Mouse (Mus musculus): Measurements from ENCODE around the gene Cdh19. TPM values are rescaled to one million over a fixed set of nuclear protein-coding genes. Genes with fewer than 3 reads are reported as not detected.
A peak's percentile ranks its signal among the peaks of the same experiment; 100 is the strongest.

Gene Cdh19
- 0.10 and 0.36 TPM in 2 replicates for polyA plus RNA-seq (2015; fragmentation: Nextera tagmentation; extraction: Ambion mirVana)

DNA sequence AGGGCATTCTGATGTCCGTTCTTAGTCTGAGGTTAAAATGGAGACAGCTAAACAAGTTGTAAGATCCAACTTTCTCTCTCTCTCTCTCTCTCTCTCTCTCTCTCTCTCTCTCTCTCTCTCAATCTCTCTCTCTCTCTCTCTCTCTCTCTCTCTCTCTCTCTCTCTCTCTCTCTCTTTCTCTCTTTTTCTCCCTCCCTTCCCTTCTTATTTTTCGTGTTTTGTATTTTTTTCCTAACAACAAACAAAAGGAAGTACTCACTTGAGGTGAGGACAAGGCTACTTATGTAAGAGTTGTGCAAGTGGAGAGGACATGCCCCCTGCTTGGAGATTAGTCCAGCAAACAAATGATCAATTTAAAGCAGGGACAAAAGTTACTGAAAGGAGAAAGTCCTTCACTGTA, at the start of gene Cdh19:
Gene Cdh19 (minus strand): TSS at position 101 of the 400 bp plus-strand sequence.
- 5% methylated on average over 2 of the region's 2 CpGs for WGBS
- Histone ChIP-seq H3K36me3 (ENCODE audit: control insufficient read depth, insufficient read depth) (no peaks in the 10 kb centered on the region), H3K4me3 (replicated peaks; ENCODE audit: low read length) (no peak within 1 kb of the TSS), H3K9ac (replicated peaks; ENCODE audit: low read depth, low read length) (no peak within 1 kb of the TSS), H3K27me3 (replicated peaks; ENCODE audit: control insufficient read depth, insufficient read depth, low read length) (no peaks in the 10 kb centered on the region), H3K4me1 (replicated peaks; ENCODE audit: control insufficient read depth, insufficient read depth, low read length) (no peaks in the 10 kb centered on the region), H3K4me2 (ENCODE audit: low read length) (no peak within 1 kb of the TSS), H3K27ac (ENCODE audit: low read length) (no peak within 1 kb of the TSS), H3K9me3 (ENCODE audit: control insufficient read depth, low read length) (no peaks in the 10 kb centered on the region)
- ATAC-seq: no peak

DNA sequence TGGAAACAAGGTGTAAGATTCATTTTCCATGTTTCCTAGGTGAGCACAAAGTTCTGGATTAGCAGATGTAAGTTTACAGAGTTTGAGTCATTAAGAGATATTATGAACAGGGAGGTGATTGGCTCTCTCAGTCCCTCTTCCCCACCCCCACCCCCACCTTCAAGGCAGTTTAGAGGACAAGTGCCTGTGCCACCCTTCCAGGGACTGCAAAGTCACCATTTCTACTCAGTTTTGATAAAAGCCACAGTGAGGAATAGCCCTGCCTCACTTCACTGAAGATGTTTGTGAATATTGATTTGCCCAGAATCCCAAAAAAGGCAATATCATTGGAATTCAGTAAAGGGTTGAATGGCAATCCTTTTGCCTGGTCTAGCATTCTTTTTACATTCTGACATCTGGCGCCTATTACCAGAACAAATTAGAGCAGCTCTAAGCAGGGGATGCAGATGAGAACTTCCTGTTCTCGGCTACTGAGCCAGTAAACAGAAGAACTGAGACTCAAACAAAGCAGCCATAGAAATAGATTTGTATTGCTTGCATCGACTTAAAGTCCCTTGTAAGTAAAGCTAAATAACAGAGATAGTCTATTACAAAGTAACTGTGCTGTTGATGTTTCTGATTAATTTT, 43.2 kb upstream of the Cdh19 start:
- Histone ChIP-seq H3K4me3 (replicated peaks; ENCODE audit: low read length) (no peak overlapping the region), H3K27ac (ENCODE audit: low read length) (no peak overlapping the region), H3K4me1 (replicated peaks; ENCODE audit: control insufficient read depth, insufficient read depth, low read length) (no peaks in the 10 kb centered on the region), H3K9me3 (ENCODE audit: control insufficient read depth, low read length) (no peaks in the 10 kb centered on the region), H3K4me2 (ENCODE audit: low read length) (no peak overlapping the region), H3K36me3 (ENCODE audit: control insufficient read depth, insufficient read depth) (no peaks in the 10 kb centered on the region), H3K9ac (replicated peaks; ENCODE audit: low read depth, low read length) (no peak overlapping the region), H3K27me3 (replicated peaks; ENCODE audit: control insufficient read depth, insufficient read depth, low read length) (no peaks in the 10 kb centered on the region)
- ATAC-seq: no peak
- WGBS: 12% methylated on average over 3 of the region's 3 CpGs

DNA sequence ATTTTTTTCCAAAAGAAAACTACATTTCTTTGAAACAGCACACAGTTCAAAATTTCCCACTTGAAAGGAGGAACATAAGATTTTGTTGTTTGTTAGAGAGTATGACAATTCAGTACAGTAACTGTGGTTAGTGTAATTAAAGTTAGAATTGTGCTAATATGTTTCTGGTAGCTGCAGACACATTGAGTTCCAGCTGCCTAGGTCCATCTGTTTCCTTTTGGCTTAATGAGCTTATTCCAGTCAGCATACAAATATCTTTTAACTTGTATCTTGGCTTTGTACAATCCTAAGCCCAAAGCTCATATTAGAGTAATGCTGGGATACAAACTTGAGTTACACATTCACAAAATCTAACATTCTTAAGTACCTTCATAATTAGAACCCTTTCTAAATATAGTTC, 40.3 kb upstream of the Cdh19 start:
- no peaks in the 10 kb centered on the region for H3K27me3 ChIP-seq (replicated peaks; ENCODE audit: control insufficient read depth, insufficient read depth, low read length)
- no peak overlapping the region for H3K9ac ChIP-seq (replicated peaks; ENCODE audit: low read depth, low read length)
- no peak overlapping the region for H3K4me2 ChIP-seq (ENCODE audit: low read length)
- no peaks in the 10 kb centered on the region for H3K4me1 ChIP-seq (replicated peaks; ENCODE audit: control insufficient read depth, insufficient read depth, low read length)
- peak; percentile 58 for ATAC-seq
- H3K4me3 ChIP-seq (replicated peaks; ENCODE audit: low read length): no peak overlapping the region
- no peaks in the 10 kb centered on the region for H3K9me3 ChIP-seq (ENCODE audit: control insufficient read depth, low read length)
- no peaks in the 10 kb centered on the region for H3K36me3 ChIP-seq (ENCODE audit: control insufficient read depth, insufficient read depth)
- no peak overlapping the region for H3K27ac ChIP-seq (ENCODE audit: low read length)

DNA sequence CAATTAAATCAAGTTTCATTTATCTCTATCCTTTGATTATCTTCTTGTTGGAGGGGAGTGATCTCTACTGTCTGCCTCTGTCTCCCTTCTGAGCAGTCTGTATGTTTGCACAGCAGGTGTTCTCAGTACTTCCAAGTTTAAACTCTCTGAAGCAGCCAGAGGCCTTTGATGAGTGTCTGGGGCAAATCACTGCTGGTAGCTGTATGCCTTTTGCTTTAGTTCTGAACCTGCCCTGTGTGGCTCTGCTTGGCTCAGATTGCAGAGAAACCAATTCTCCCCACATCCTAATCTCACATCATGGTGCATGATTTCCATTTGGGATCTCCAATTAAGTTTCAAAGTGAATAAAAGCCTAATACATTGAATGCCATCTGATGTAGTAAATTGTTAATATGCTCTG, 12.4 kb upstream of the Cdh19 start:
- Histone ChIP-seq H3K4me3 (replicated peaks; ENCODE audit: low read length) (no peak overlapping the region), H3K36me3 (ENCODE audit: control insufficient read depth, insufficient read depth) (no peaks in the 10 kb centered on the region), H3K27ac (ENCODE audit: low read length) (no peak overlapping the region), H3K27me3 (replicated peaks; ENCODE audit: control insufficient read depth, insufficient read depth, low read length) (no peaks in the 10 kb centered on the region), H3K4me1 (replicated peaks; ENCODE audit: control insufficient read depth, insufficient read depth, low read length) (no peaks in the 10 kb centered on the region), H3K9ac (replicated peaks; ENCODE audit: low read depth, low read length) (no peak overlapping the region), H3K9me3 (ENCODE audit: control insufficient read depth, low read length) (no peaks in the 10 kb centered on the region), H3K4me2 (ENCODE audit: low read length) (no peak overlapping the region)
- ATAC-seq: no peak

DNA sequence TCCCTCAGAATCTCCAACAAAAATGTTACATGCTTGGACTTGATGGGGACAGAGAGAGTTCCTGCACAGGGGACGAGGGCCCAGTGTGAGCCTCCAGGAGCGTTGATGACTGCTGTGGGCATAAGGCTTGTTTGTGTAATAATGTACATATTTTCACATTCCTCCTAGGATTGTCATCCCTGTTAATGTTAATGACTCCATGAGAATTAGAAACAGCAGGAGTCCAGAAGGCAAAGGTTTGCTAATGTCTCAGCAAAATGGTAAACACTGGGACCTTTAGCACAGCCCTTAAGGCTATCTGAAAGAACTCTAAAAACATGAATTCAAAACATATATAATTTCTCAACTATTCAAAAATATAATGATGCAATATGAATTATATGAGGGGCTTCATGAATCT, 8.2 kb downstream of the Cdh19 start:
- no peak for ATAC-seq
- Histone ChIP-seq H3K9me3 (ENCODE audit: control insufficient read depth, low read length) (no peaks in the 10 kb centered on the region), H3K4me2 (ENCODE audit: low read length) (no peak overlapping the region), H3K9ac (replicated peaks; ENCODE audit: low read depth, low read length) (no peak overlapping the region), H3K4me1 (replicated peaks; ENCODE audit: control insufficient read depth, insufficient read depth, low read length) (no peaks in the 10 kb centered on the region), H3K27me3 (replicated peaks; ENCODE audit: control insufficient read depth, insufficient read depth, low read length) (no peaks in the 10 kb centered on the region), H3K27ac (ENCODE audit: low read length) (no peak overlapping the region), H3K36me3 (ENCODE audit: control insufficient read depth, insufficient read depth) (no peaks in the 10 kb centered on the region), H3K4me3 (replicated peaks; ENCODE audit: low read length) (no peak overlapping the region)
- WGBS: 81% methylated on average over 2 of the region's 2 CpGs

DNA sequence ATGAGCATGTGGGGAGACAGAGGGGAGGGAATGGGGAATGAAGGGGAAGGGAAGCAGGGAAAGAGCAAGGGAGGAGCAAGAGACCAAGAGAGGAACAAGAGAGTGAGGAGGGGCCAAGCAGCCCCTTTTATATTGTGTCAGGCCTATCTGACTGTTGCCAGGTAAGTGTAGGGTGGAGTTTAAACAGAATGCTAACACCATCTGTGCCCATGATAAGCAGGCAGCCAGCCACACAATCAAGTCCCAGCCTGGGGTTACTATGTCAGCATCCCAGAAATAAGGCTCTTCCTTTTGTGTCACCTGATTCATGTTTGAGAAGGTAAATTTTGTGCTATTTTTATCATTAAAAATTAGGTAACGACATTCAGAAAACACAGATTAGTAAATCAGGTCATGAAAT, 67.6 kb downstream of the Cdh19 start:
- Histone ChIP-seq H3K9me3 (ENCODE audit: control insufficient read depth, low read length) (no peaks in the 10 kb centered on the region), H3K9ac (replicated peaks; ENCODE audit: low read depth, low read length) (no peak overlapping the region), H3K36me3 (ENCODE audit: control insufficient read depth, insufficient read depth) (no peaks in the 10 kb centered on the region), H3K4me2 (ENCODE audit: low read length) (no peak overlapping the region), H3K27ac (ENCODE audit: low read length) (no peak overlapping the region), H3K4me3 (replicated peaks; ENCODE audit: low read length) (no peak overlapping the region), H3K4me1 (replicated peaks; ENCODE audit: control insufficient read depth, insufficient read depth, low read length) (no peaks in the 10 kb centered on the region), H3K27me3 (replicated peaks; ENCODE audit: control insufficient read depth, insufficient read depth, low read length) (no peaks in the 10 kb centered on the region)
- ATAC-seq: no peak
- 98% methylated on average over 1 of the region's 1 CpGs for WGBS

DNA sequence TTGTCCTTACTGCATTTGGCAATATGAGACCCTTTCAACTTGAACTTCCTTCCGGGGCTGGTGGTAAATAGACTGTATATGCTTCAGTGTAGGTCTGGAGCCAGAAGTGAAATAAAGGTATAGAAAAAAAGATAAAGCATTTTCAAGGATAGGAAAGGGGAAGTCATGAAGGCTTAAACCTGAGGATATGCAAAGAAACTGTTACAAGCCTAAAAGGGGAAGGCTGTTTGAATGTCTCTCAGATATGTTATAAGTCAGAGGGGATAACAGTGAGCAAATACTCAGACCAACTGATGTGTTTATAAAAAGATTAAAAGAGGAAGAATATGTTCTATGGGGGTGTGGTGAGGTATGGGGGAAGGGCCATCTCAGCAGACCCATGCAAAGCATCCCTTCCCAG, 68.2 kb downstream of the Cdh19 start:
- H3K9ac ChIP-seq (replicated peaks; ENCODE audit: low read depth, low read length): no peak overlapping the region
- H3K27ac ChIP-seq (ENCODE audit: low read length): no peak overlapping the region
- WGBS: 86% methylated on average over 1 of the region's 1 CpGs
- H3K4me2 ChIP-seq (ENCODE audit: low read length): no peak overlapping the region
- no peaks in the 10 kb centered on the region for H3K27me3 ChIP-seq (replicated peaks; ENCODE audit: control insufficient read depth, insufficient read depth, low read length)
- H3K36me3 ChIP-seq (ENCODE audit: control insufficient read depth, insufficient read depth): no peaks in the 10 kb centered on the region
- no peaks in the 10 kb centered on the region for H3K9me3 ChIP-seq (ENCODE audit: control insufficient read depth, low read length)
- H3K4me1 ChIP-seq (replicated peaks; ENCODE audit: control insufficient read depth, insufficient read depth, low read length): no peaks in the 10 kb centered on the region
- ATAC-seq: no peak
- no peak overlapping the region for H3K4me3 ChIP-seq (replicated peaks; ENCODE audit: low read length)

DNA sequence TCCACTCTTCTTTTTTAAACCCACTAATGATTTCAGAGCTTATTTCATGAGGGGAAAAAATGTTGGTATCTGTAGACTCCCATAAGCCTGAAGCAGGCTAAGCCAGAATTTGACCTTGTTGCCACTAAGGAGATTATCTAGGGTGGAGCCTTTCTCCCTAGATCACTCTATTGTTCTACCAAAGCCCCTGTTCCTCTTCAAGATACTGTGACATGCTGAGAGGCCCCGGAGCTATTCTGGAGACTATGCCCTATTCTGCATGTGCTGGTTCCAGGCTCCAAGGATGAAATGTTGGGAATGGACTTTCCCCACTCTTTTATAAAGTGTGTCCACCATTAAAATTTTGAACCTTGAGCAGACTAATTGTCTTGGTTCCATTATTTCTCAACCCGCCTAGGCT, 73.1 kb downstream of the Cdh19 start:
- Histone ChIP-seq H3K27ac (ENCODE audit: low read length) (no peak overlapping the region), H3K4me3 (replicated peaks; ENCODE audit: low read length) (no peak overlapping the region), H3K9ac (replicated peaks; ENCODE audit: low read depth, low read length) (no peak overlapping the region), H3K9me3 (ENCODE audit: control insufficient read depth, low read length) (no peaks in the 10 kb centered on the region), H3K36me3 (ENCODE audit: control insufficient read depth, insufficient read depth) (no peaks in the 10 kb centered on the region), H3K27me3 (replicated peaks; ENCODE audit: control insufficient read depth, insufficient read depth, low read length) (no peaks in the 10 kb centered on the region), H3K4me2 (ENCODE audit: low read length) (no peak overlapping the region), H3K4me1 (replicated peaks; ENCODE audit: control insufficient read depth, insufficient read depth, low read length) (no peaks in the 10 kb centered on the region)
- ATAC-seq: no peak
- WGBS: 75% methylated on average over 2 of the region's 2 CpGs
